Mouse (Mus musculus): ENCODE results near the gene Gga1.

The Gga1 gene

GRCm38 (mm10) chr15:78913632-78914090, 36.7 kb downstream of the Gga1 start, which contains the start of gene Pdxp:
Gene Pdxp (plus strand): TSS chr15:78913919.
- peak; percentile 94 to 95 for DNase-seq (ENCODE audit: low spot score in 2 of 2)

GRCm38 (mm10) chr15:78914091-78914822, 37.3 kb downstream of the Gga1 start:
- DNase-seq (ENCODE audit: low spot score in 2 of 2): no peak

GRCm38 (mm10) chr15:78914823-78915659, 38.1 kb downstream of the Gga1 start:
- no peak for DNase-seq (ENCODE audit: low spot score in 2 of 2)

GRCm38 (mm10) chr15:78915660-78916017, 38.6 kb downstream of the Gga1 start:
- peak; percentile 72 to 81 for DNase-seq (ENCODE audit: low spot score in 2 of 2)

- DNase-seq (ENCODE audit: low spot score in 2 of 2): no peak
Observed at GRCm38 (mm10) chr15:78916052-78916826, 39.2 kb downstream of the Gga1 start.

GRCm38 (mm10) chr15:78918126-78918525, 41.1 kb downstream of the Gga1 start:
- no peak for DNase-seq (ENCODE audit: low spot score in 2 of 2)

- no peak for DNase-seq (ENCODE audit: low spot score in 2 of 2)
Observed at GRCm38 (mm10) chr15:78919914-78920313, 42.9 kb downstream of the Gga1 start.

GRCm38 (mm10) chr15:78922700-78923099, 45.7 kb downstream of the Gga1 start:
- DNase-seq (ENCODE audit: low spot score in 2 of 2): peak; percentile 81 to 82

GRCm38 (mm10) chr15:78923585-78923984, 46.6 kb downstream of the Gga1 start:
- DNase-seq (ENCODE audit: low spot score in 2 of 2): peak; percentile 80 to 86

GRCm38 (mm10) chr15:78925129-78925528, 48.1 kb downstream of the Gga1 start:
- no peak for DNase-seq (ENCODE audit: low spot score in 2 of 2)

GRCm38 (mm10) chr15:78926021-78926919, 49.3 kb downstream of the Gga1 start, which contains the start of gene Lgals1:
Gene Lgals1 (plus strand): TSS chr15:78926725.
- DNase-seq (ENCODE audit: low spot score in 2 of 2): peak; percentile 77 to 83

GRCm38 (mm10) chr15:78927021-78927787, 50.2 kb downstream of the Gga1 start:
- no peak for DNase-seq (ENCODE audit: low spot score in 2 of 2)

- peak; percentile 78 to 82 for DNase-seq (ENCODE audit: low spot score in 2 of 2)
Observed at GRCm38 (mm10) chr15:78927788-78928457, 50.9 kb downstream of the Gga1 start.

- no peak for DNase-seq (ENCODE audit: low spot score in 2 of 2)
Observed at GRCm38 (mm10) chr15:78928539-78928938, 51.5 kb downstream of the Gga1 start.

- DNase-seq (ENCODE audit: low spot score in 2 of 2): no peak
Observed at GRCm38 (mm10) chr15:78930192-78930706, 53.3 kb downstream of the Gga1 start.

GRCm38 (mm10) chr15:78930801-78931426, 53.9 kb downstream of the Gga1 start:
- no peak for DNase-seq (ENCODE audit: low spot score in 2 of 2)

GRCm38 (mm10) chr15:78931577-78931976, 54.6 kb downstream of the Gga1 start:
- DNase-seq (ENCODE audit: low spot score in 2 of 2): peak; percentile 68 to 84

GRCm38 (mm10) chr15:78934784-78935320, 57.9 kb downstream of the Gga1 start, which contains the start of gene Nol12:
Gene Nol12 (plus strand): TSS chr15:78934933.
- DNase-seq (ENCODE audit: low spot score in 2 of 2): peak; percentile 81 to 89

All from spleen, postnatal 4 days (tissue).